Mouse (Mus musculus): ENCODE results near the gene Cpne4.

- TF ChIP-seq MXI1 (IDR thresholded peaks at IDR 0.05; ENCODE audit: low read depth, low read length) (no peak), CTCF (IDR thresholded peaks at IDR 0.05 in 2 of 3, conservative IDR thresholded peaks at IDR 0.05 in 1 of 3; ENCODE audit: control insufficient read depth in 1 of 3, insufficient read depth in 1 of 3, low read depth in 2 of 3, low read length in 3 of 3, poor library complexity in 1 of 3, severe bottlenecking in 1 of 3) (no peak), NELFE (IDR thresholded peaks at IDR 0.05; ENCODE audit: low read depth, low read length) (no peak), BHLHE40 (IDR thresholded peaks at IDR 0.05; ENCODE audit: borderline replicate concordance, low read depth, low read length) (no peak), SIN3A (IDR thresholded peaks at IDR 0.05; ENCODE audit: low read length) (no peak), CHD2 (IDR thresholded peaks at IDR 0.05; ENCODE audit: low read length) (no peak), MEF2A (IDR thresholded peaks at IDR 0.05; ENCODE audit: extremely low read depth, insufficient replicate concordance, low read depth, low read length, poor library complexity, severe bottlenecking) (no peak), E2F4 (IDR thresholded peaks at IDR 0.05; ENCODE audit: borderline replicate concordance, low read depth, low read length) (no peak), ELF1 (IDR thresholded peaks at IDR 0.05; ENCODE audit: low read depth, low read length) (no peak), NRF1 (IDR thresholded peaks at IDR 0.05; ENCODE audit: insufficient read depth, low read depth, low read length, poor library complexity, severe bottlenecking) (no peak), USF1 (IDR thresholded peaks at IDR 0.05; ENCODE audit: low read depth, low read length) (no peak), POLR2A (IDR thresholded peaks at IDR 0.05; ENCODE audit: control insufficient read depth in 1 of 2, insufficient read depth in 1 of 2, low read depth in 1 of 2, low read length in 2 of 2, poor library complexity in 1 of 2) (no peak), EP300 (IDR thresholded peaks at IDR 0.05; ENCODE audit: low read depth in 1 of 2, low read length in 2 of 2) (no peak), GABPA (IDR thresholded peaks at IDR 0.05; ENCODE audit: low read depth, low read length) (no peak)
Measured at GRCm38 (mm10) chr9:104940389-104940788, 393.3 kb downstream of the Cpne4 start.

Data from MEL (cell line).